Mouse (Mus musculus) retina, embryonic 14.5 days (tissue): ENCODE data around the gene Alk.
"Not testable (repeated sequence)": the region's sequence is repeated elsewhere in the genome, so short reads cannot be mapped to it uniquely, and the experiment has no call there.

ENCODE experiments used
- DNase-seq: peaks from one replicate; pipeline ENCODE4 v3.0.0-alpha.2; 2015; ENCODE audit warnings: low spot score

Alk gene

GRCm38 (mm10) chr17:72527481-72527880 lies 76.9 kb downstream of the Alk start:
- no peak for DNase-seq

GRCm38 (mm10) chr17:72526356-72526755 lies 78.1 kb downstream of the Alk start:
- DNase-seq, result no peak

- DNase-seq, result no peak
Measured at GRCm38 (mm10) chr17:72524839-72525238, 79.6 kb downstream of the Alk start.

GRCm38 (mm10) chr17:72523006-72523405 lies 81.4 kb downstream of the Alk start:
- DNase-seq, result no peak

- peak; percentile 81 for DNase-seq
Measured at GRCm38 (mm10) chr17:72522381-72522780, 82.0 kb downstream of the Alk start.

- DNase-seq, result no peak
Measured at GRCm38 (mm10) chr17:72521353-72521752, 83.1 kb downstream of the Alk start.

GRCm38 (mm10) chr17:72510746-72511145 lies 93.7 kb downstream of the Alk start:
- DNase-seq, result no peak

DNA sequence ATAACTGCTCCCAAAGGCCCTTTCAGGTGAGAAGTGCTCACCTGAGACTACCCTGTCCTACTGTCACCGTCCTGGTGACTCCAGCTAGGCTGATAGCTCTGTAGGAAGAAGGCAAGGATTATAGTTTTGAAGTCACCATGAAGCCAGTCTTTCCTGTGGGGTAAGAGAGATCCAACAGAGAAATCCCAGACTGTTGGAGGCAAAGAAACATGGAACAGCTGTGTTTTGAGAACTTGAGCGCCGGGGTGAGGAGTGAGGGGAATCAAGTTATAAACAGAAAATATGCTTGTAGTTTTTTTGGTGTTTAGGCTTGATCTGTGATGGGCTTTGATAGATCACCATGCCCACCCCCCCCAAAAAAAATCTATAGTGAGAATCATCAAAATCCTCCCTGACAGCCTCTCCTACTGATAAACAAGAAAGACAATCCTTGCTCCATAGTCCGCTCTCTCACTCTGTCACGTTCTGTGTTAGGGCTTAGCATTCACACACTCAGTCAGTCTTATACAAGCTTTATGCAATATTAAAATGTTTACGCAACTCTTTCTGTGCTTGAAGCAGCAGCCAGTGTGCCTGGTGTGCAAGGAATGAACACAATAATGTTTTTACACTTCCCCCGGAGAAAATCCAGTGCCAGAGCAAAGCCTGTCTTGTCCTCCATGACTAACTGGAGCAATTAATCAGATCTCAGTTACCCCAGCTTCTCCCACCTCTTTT lies 95.6 kb downstream of the Alk start:
- no peak for DNase-seq

DNA sequence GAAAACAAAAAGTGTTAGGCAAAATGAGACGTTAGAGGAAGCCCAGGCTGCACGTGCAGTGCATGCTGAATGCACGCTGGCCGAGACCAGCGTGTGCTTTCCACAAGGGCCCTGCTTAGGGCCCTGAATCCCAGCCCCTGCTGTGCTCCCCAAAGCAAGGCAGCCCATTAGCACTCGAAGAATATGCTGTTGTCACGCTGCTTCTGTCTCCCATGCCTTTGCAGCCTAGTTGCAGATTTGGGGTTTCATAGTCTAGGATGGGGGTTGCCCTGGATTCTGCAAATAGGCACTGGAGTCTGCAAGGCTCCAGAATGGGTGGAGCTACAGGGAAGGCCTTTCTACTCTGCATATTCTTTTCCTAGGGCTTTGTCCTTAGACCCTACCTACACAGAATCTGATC lies 99.2 kb downstream of the Alk start:
- peak; percentile 3 for DNase-seq

GRCm38 (mm10) chr17:72504581-72504980 lies 99.8 kb downstream of the Alk start:
- DNase-seq, result no peak

- no peak for DNase-seq
Measured at GRCm38 (mm10) chr17:72495395-72495794, 109.0 kb downstream of the Alk start.

- no peak for DNase-seq
Measured at GRCm38 (mm10) chr17:72485623-72486022, 118.8 kb downstream of the Alk start.

- DNase-seq, result not testable (repeated sequence)
Measured at GRCm38 (mm10) chr17:72479260-72479659, 125.2 kb downstream of the Alk start.

- no peak for DNase-seq
Measured at GRCm38 (mm10) chr17:72477889-72478405, 126.5 kb downstream of the Alk start.

- DNase-seq, result peak; percentile 10
Measured at GRCm38 (mm10) chr17:72476956-72477355, 127.5 kb downstream of the Alk start.

DNA sequence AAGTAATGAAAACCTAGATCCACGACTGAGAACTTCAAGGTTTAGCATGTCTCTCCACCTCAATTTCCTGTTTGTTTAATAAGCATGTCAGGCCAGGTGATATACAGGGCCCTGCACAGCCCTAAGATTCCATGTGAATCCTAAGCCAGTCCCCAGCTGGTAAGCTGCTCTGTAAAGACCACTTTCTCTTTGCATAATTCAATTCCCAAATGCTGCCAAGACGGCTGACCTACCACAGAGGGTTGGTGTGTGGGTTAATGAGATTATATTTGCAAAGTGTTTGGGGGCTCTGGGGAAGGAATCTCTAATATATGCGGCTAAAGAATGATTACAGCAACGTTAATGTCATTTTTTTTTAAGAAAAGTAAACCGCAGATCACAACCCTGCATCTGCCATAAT lies 130.3 kb downstream of the Alk start:
- DNase-seq, result peak; percentile 22

DNA sequence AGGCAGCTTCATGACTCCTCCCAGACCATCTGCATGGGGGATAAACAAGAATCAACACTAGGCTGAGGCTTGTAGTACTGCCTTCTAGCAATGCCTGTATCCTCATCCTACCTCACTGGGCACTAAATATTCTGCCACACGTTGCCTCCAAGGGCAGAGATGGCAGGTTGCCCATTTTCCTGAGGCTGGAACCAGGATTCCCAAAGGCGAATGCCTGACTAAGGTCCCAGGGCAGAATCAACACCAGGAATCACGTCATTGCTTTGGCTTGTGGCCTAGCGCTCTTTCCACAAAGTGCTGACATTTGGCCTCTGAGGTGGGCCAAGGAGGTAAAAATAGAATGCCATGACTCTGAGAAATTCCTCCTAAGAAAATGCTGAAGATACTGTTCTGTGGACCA lies 155.9 kb downstream of the Alk start:
- DNase-seq, result no peak

- no peak for DNase-seq
Measured at GRCm38 (mm10) chr17:72445204-72446177, 158.9 kb downstream of the Alk start.

- DNase-seq, result no peak
Measured at GRCm38 (mm10) chr17:72417451-72417850, 187.0 kb downstream of the Alk start.

DNA sequence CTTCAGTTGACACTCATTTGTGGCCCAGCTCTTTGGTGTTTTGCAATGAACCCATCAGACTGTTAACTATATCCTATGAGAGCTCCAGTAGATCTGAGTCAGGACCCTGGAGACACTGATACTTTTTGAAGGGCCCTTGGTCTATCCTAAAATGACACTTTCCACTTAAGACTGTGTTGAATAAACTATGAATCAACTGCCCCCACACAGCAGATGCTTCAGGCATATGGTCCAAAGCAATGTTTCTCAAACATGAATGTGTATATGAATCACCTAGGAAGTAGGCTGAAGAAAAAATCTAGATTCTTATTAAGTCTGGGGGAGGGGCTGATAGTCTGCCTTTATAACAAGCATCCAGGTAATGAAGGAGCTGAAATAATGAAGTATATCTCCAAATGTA lies 189.8 kb downstream of the Alk start:
- no peak for DNase-seq

DNA sequence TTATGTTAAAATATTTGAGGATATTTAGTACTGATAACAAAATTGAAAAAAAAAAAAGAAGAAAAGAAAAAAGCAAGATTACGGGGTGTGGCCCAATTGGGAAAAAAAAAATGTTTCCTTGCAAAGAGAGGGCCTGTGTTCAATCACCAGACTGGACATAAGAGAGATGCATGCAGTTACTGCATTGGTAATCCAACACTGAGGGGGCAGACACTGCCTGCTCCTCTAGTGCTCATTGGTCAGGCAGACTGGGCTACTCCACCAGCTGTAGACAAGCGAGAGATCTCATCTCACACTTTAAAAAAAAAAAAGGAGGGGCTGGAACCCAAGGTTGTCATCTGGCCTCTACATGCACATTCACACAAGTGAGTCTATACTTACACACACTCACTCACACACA lies 199.6 kb downstream of the Alk start:
- no peak for DNase-seq

DNA sequence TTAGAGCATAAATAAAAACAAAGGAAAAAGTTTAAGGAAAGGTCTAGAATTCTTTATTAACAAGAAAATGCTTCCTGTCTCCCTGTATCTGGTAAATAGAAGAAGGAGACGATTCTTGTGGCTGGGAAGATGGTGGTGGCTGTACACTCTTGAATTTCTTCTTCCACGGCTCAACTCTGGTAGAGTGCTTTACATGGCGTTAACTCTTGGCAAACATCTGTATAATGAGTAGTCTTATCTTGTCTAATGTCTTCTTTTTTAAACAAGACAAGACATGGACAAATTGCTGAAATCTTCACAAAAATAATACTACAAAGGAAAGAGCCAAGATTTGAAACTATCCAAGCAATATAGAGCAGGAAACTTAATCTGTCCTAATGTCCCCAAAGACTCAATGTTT lies 202.6 kb downstream of the Alk start:
- DNase-seq, result no peak

DNA sequence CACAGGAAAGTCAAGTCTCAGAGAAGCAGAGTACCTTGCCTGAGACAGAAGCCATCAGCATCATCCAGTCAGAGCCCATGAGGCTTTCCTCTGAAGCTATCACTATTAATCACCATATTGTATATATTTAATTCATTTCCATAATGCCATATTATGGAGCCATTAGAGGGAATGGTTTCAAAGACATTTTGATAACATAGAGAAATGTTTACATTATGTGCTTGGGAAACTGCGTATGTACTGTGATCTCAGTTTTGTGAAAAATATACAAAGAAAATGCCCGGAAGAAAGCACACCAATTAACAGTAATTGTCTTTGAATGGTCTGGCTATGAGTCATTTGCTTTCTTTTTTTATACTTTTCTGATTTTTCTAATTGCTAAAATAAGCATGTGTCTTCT lies 203.1 kb downstream of the Alk start:
- no peak for DNase-seq
